Mouse (Mus musculus): Measurements from ENCODE around the gene Pparg. TPM values are rescaled to one million over a fixed set of nuclear protein-coding genes. Genes with fewer than 3 reads are reported as not detected.

Pparg gene
- polyA plus RNA-seq, 2 experiments: 0.67 to 1.7 TPM

DNA sequence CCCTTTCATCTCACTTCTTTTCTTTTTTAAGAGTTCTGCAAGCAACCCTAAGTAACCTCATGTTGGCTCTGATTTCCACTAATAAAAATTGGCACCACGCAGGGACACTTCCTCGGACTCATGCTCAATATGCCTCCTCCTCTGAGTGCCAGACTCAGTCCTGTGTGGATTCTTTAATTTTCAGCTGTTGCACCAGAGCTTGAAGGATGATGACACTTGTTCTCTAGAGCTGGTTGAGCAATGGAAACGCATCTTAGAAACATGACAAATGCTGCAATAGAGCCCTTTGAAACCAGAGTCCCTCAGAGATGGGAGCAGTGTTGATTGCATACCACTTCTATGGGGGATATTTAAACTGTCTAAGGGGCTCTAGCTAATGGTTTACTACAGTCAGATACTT is 63.7 kb downstream of the Pparg start:
- H3K4me2 ChIP-seq (ENCODE audit: low read depth): no peak overlapping the region
- no peak overlapping the region for H3K27ac ChIP-seq
- H3K4me3 ChIP-seq (ENCODE audit: insufficient read depth in 1 of 2, low read depth in 2 of 2, low read length in 2 of 2): no peak overlapping the region
- TF ChIP-seq EP300 (IDR thresholded peaks at IDR 0.05; ENCODE audit: low read depth) (no peak), CTCF (IDR thresholded peaks at IDR 0.05; ENCODE audit: low read depth) (no peak)
- ATAC-seq (ENCODE audit: insufficient read depth) (no peak), DNase-seq (ENCODE audit: low read depth in 3 of 3, low spot score in 3 of 3) (peak in 1 of 3 experiments; percentile 7)
- no peaks in the 10 kb centered on the region for H3K4me1 ChIP-seq (replicated peaks; ENCODE audit: control insufficient read depth in 2 of 2, insufficient read depth in 2 of 2, low read length in 1 of 2)
- no peaks in the 10 kb centered on the region for H3K36me3 ChIP-seq (replicated peaks; ENCODE audit: control insufficient read depth, insufficient read depth, low read depth)
- no peaks in the 10 kb centered on the region for H3K9me3 ChIP-seq (ENCODE audit: control insufficient read depth, low read length)
- WGBS (ENCODE audit: insufficient replicate concordance): 65% methylated on average over 3 of the region's 3 CpGs
- H3K27me3 ChIP-seq (ENCODE audit: control insufficient read depth, insufficient read depth, low read length): no peaks in the 10 kb centered on the region
- no peak overlapping the region for H3K9ac ChIP-seq (replicated peaks)

GRCm38 (mm10) chr6:115432726-115433125 is 72.0 kb downstream of the Pparg start:
- DNase-seq (ENCODE audit: low read depth in 3 of 3, low spot score in 3 of 3): no peak
- TF ChIP-seq CTCF (IDR thresholded peaks at IDR 0.05; ENCODE audit: low read depth): no peak
- TF ChIP-seq EP300 (IDR thresholded peaks at IDR 0.05; ENCODE audit: low read depth): no peak
- no peaks in the 10 kb centered on the region for H3K9me3 ChIP-seq (ENCODE audit: control insufficient read depth, low read length)
- H3K4me1 ChIP-seq (replicated peaks; ENCODE audit: control insufficient read depth in 2 of 2, insufficient read depth in 2 of 2, low read length in 1 of 2): no peaks in the 10 kb centered on the region; a peak in 1 of 4 replicates
- H3K9ac ChIP-seq (replicated peaks): no peak overlapping the region
- H3K4me2 ChIP-seq (ENCODE audit: low read depth): no peak overlapping the region
- no peaks in the 10 kb centered on the region for H3K27me3 ChIP-seq (ENCODE audit: control insufficient read depth, insufficient read depth, low read length)
- H3K36me3 ChIP-seq (replicated peaks; ENCODE audit: control insufficient read depth, insufficient read depth, low read depth): no peaks in the 10 kb centered on the region
- H3K27ac ChIP-seq: no peak overlapping the region
- H3K4me3 ChIP-seq (ENCODE audit: insufficient read depth in 1 of 2, low read depth in 2 of 2, low read length in 2 of 2): no peak overlapping the region
- 41% methylated on average over 2 of the region's 2 CpGs for WGBS (ENCODE audit: insufficient replicate concordance)
- ATAC-seq (ENCODE audit: insufficient read depth): no peak

- no peak for ATAC-seq (ENCODE audit: insufficient read depth)
- Histone ChIP-seq H3K4me1 (replicated peaks; ENCODE audit: control insufficient read depth in 2 of 2, insufficient read depth in 2 of 2, low read length in 1 of 2) (no peaks in the 10 kb centered on the region; a peak in 1 of 4 replicates), H3K9me3 (ENCODE audit: control insufficient read depth, low read length) (no peaks in the 10 kb centered on the region), H3K9ac (replicated peaks) (no peak overlapping the region), H3K27me3 (ENCODE audit: control insufficient read depth, insufficient read depth, low read length) (no peaks in the 10 kb centered on the region), H3K4me3 (ENCODE audit: insufficient read depth in 1 of 2, low read depth in 2 of 2, low read length in 2 of 2) (no peak overlapping the region), H3K4me2 (ENCODE audit: low read depth) (no peak overlapping the region), H3K36me3 (replicated peaks; ENCODE audit: control insufficient read depth, insufficient read depth, low read depth) (no peaks in the 10 kb centered on the region), H3K27ac (no peak overlapping the region)
- TF ChIP-seq CTCF (IDR thresholded peaks at IDR 0.05; ENCODE audit: low read depth): no peak
- no peak for TF ChIP-seq EP300 (IDR thresholded peaks at IDR 0.05; ENCODE audit: low read depth)
- no peak for DNase-seq (ENCODE audit: low read depth in 3 of 3, low spot score in 3 of 3)
- 17% methylated on average over 1 of the region's 1 CpGs for WGBS (ENCODE audit: insufficient replicate concordance)
Measured at GRCm38 (mm10) chr6:115434054-115434453, 73.3 kb downstream of the Pparg start.

GRCm38 (mm10) chr6:115434816-115435215 is 74.1 kb downstream of the Pparg start:
- H3K9me3 ChIP-seq (ENCODE audit: control insufficient read depth, low read length): no peaks in the 10 kb centered on the region
- no peaks in the 10 kb centered on the region for H3K36me3 ChIP-seq (replicated peaks; ENCODE audit: control insufficient read depth, insufficient read depth, low read depth)
- TF ChIP-seq EP300 (IDR thresholded peaks at IDR 0.05; ENCODE audit: low read depth): no peak
- no peak for TF ChIP-seq CTCF (IDR thresholded peaks at IDR 0.05; ENCODE audit: low read depth)
- H3K4me2 ChIP-seq (ENCODE audit: low read depth): no peak overlapping the region
- H3K4me1 ChIP-seq (replicated peaks; ENCODE audit: control insufficient read depth in 2 of 2, insufficient read depth in 2 of 2, low read length in 1 of 2): no peaks in the 10 kb centered on the region; a peak in 1 of 4 replicates
- no peak for DNase-seq (ENCODE audit: low read depth in 3 of 3, low spot score in 3 of 3)
- H3K4me3 ChIP-seq (ENCODE audit: insufficient read depth in 1 of 2, low read depth in 2 of 2, low read length in 2 of 2): no peak overlapping the region
- no peak overlapping the region for H3K9ac ChIP-seq (replicated peaks)
- H3K27me3 ChIP-seq (ENCODE audit: control insufficient read depth, insufficient read depth, low read length): no peaks in the 10 kb centered on the region
- WGBS (ENCODE audit: insufficient replicate concordance): 54% methylated on average over 2 of the region's 2 CpGs
- no peak for ATAC-seq (ENCODE audit: insufficient read depth)
- H3K27ac ChIP-seq: no peak overlapping the region

DNA sequence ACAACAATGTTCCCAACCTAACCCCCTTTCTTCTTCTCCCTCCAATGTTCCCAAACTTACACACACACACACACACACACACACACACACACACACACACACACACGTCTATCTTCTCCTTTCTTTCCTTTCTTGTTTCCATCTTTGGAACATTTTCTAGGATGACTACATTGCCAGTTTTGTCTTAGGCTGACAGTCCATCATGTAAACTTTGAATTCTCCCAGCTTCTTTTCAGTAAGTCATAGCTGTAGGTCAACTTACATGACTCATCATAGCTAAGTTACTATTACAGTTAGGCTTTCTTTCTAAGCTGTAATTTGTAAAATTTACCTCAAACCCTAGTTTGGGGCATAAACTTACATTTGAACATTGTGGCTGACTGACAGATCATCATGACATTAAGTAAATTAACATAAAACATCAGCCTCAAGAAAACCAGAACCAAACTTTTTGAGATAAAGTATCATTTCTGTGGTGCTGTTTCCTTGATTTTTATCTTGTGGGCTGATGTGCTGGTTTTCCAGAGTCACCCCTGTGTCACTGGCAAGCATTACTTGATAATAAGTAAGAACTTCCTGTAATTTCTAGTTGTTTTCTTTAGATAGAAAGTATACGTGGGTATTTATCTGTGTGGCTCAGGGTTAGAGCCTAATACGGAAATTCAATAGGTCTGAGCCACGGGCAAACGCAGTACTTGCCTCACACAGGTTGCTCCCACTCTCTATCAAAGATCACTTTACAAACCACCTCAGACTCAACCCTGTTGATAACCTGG is 79.7 kb downstream of the Pparg start:
- ATAC-seq (ENCODE audit: insufficient read depth): no peak
- H3K9ac ChIP-seq (replicated peaks): no peak overlapping the region

More for the DNA sequence above, 79.7 kb downstream of the Pparg start:
- no peak overlapping the region for H3K4me2 ChIP-seq (ENCODE audit: low read depth)
- H3K4me3 ChIP-seq (ENCODE audit: insufficient read depth in 1 of 2, low read depth in 2 of 2, low read length in 2 of 2): no peak overlapping the region
- no peak for DNase-seq (ENCODE audit: low read depth in 3 of 3, low spot score in 3 of 3)
- no peak overlapping the region for H3K27ac ChIP-seq
- TF ChIP-seq EP300 (IDR thresholded peaks at IDR 0.05; ENCODE audit: low read depth): no peak
- no peak for TF ChIP-seq CTCF (IDR thresholded peaks at IDR 0.05; ENCODE audit: low read depth)
- no peaks in the 10 kb centered on the region for H3K36me3 ChIP-seq (replicated peaks; ENCODE audit: control insufficient read depth, insufficient read depth, low read depth)
- 16% methylated on average over 5 of the region's 5 CpGs for WGBS (ENCODE audit: insufficient replicate concordance)
- no peaks in the 10 kb centered on the region for H3K27me3 ChIP-seq (ENCODE audit: control insufficient read depth, insufficient read depth, low read length)
- H3K9me3 ChIP-seq (ENCODE audit: control insufficient read depth, low read length): no peaks in the 10 kb centered on the region
- H3K4me1 ChIP-seq (replicated peaks; ENCODE audit: control insufficient read depth in 2 of 2, insufficient read depth in 2 of 2, low read length in 1 of 2): peaks cover 0 to 2% of the 10 kb centered on the region in 2 experiments; a peak in 2 of 4 replicates
